Mouse (Mus musculus) cerebellum, adult (tissue): ENCODE results near the gene Snx10.

Experiments used
- ATAC-seq: cut with Nextera tagmentation; 2 replicates; pipeline ENCODE4 v1.9.2; 2017; ENCODE audit warnings: mild to moderate bottlenecking, moderate library complexity, mixed read lengths; ENCODE audit not compliant: insufficient number of reproducible peaks, low FRiP score, low TSS enrichment

Snx10 gene

GRCm38 (mm10) chr6:51581418-51581817 lies 57.7 kb downstream of the Snx10 start:
- no peak for ATAC-seq

DNA sequence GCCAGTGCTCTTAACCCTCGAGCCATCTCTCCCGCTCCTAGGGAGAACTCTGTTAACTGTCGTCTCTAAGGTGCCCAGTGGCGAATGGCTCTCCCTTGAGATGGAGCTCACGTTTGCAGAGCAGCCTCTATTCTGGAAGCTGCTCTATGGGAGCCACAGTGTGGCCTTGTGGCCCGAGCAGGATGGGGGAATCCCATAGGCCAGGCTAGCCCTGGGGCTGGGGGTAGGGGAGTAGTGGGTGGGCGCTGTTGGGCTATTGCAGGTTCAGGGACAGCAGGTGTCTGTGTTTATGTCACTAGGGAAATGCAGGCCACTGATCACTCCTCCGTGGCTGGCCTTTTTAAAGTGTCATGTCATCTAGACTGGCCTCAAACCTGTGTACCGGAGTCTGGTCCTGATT lies 58.4 kb downstream of the Snx10 start:
- ATAC-seq = no peak

DNA sequence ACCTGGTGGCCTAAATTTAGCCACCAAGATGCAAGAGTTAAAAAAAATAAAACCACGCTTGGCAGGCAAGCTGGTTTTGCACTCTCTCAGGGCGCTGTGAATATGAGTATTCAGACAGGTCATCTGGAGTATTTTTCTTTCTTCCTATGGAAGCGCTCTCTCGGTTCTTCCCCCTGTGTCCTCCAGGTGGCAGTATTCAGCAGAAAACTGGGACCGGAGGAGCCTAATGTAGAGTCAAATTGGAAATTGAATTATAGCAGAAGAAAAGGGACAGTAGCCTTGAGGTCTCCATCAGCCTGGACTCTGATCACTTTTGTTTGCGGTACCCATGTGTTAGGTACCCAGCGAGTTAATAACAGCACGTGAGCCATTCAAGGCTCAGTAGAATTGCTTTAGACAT lies 62.3 kb downstream of the Snx10 start:
- peak; percentile 64 for ATAC-seq

DNA sequence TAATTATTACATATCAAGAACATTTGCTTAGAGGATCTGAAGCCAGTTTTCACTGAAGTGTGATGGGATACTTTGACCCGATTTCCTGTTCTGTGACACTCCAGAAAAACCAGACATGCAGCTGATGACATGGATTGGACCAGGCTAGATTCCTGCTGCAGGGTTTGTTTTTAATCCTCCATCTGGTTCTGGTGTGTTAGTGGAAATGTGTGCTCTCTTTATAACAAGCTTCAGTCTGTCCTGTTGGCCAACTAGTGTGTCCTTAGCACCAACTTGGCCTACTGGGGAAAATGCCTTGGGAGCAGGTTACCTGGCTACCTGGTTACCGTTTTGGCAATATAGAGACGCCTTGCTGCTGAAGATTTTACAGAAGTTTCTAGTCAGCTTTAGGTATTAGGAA lies 63.6 kb downstream of the Snx10 start:
- no peak for ATAC-seq

DNA sequence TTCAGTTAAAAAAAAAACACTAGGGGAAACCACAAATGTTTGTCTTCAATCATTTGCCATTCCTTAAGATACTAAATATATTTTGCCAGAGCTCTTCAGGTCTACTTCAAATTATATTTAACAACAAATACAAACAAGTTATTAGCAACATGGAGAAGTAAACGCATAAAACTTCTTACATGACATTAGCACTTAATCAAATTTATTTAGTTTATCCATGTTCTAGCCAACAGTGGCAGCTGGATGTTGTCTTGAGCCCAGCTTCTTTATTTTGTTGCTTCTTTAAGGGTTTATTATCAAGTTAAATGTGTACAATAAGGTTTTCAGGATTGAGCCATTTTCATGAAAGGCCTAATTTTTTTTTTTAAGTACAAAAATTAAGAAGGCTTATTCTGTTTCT lies 67.6 kb downstream of the Snx10 start:
- no peak for ATAC-seq

DNA sequence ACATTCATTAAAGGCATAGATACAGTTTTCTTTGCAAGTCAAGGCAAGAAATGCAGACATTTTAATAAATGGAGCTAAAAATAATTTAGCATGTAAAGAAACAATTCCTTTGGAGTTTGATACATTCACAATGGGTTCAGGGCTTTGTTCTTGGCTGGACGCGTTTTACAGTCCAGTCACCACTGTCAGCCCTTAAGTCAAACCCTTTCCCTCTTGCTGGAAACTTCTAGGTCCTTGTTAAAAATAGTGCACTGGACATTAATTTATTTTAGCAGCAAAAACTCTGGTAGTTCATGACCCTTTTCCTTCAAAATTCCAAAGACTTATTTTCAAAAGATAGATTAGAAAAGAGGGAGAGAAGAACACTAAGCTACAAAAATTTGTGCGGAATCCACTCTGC lies 68.1 kb downstream of the Snx10 start:
- ATAC-seq = no peak

GRCm38 (mm10) chr6:51592356-51593115 lies 68.8 kb downstream of the Snx10 start:
- ATAC-seq = peak; percentile 94

- ATAC-seq = no peak
These were observed 69.8 kb downstream of the Snx10 start for GRCm38 (mm10) chr6:51593446-51594035.

DNA sequence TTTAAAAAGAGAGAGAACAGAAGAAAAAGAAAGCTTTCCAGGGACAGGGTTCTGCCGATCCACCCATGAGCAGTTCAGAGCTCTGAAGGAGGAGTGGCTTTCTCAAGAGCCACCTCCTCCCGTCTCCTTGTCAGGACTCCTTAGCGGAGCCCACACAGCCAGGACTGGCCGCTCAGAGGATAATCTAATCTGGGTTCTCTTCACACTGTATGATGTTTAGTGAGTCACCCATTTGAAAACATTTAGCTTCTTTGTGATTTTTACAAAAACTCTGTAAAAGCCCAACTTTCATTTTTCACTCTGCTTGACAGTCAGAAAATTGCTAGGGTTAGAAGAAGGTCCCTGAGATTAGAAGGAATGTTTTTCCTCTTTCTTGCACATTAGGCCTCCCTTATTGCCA lies 70.8 kb downstream of the Snx10 start:
- no peak for ATAC-seq

GRCm38 (mm10) chr6:51598058-51598457 lies 74.4 kb downstream of the Snx10 start:
- ATAC-seq = no peak

- ATAC-seq = no peak
These were observed 76.7 kb downstream of the Snx10 start for GRCm38 (mm10) chr6:51600412-51600811.

DNA sequence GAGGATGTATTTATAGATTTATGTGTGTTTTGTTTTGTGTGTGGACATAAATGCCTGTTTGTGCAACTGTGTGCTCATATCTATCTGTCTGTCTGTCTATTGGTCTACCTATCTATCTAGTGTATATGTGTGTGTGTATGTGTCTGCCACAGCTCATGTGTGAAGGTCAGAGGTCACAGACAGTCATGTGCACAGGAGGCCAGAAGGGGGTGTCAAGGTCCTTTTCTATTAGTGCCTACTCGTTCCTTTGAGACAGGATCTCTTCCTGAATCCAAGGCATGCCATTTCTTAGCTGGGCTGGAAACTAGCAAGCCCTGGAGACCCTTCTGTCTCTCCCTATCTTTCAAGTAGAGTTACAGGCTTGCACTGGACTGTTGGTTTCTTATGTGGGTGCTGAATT lies 78.6 kb downstream of the Snx10 start:
- ATAC-seq = no peak

- ATAC-seq = no peak
These were observed 80.0 kb downstream of the Snx10 start for GRCm38 (mm10) chr6:51603691-51604090.

- ATAC-seq = no peak
These were observed 82.5 kb downstream of the Snx10 start for GRCm38 (mm10) chr6:51606245-51606644.

GRCm38 (mm10) chr6:51606803-51607202 lies 83.1 kb downstream of the Snx10 start:
- no peak for ATAC-seq

DNA sequence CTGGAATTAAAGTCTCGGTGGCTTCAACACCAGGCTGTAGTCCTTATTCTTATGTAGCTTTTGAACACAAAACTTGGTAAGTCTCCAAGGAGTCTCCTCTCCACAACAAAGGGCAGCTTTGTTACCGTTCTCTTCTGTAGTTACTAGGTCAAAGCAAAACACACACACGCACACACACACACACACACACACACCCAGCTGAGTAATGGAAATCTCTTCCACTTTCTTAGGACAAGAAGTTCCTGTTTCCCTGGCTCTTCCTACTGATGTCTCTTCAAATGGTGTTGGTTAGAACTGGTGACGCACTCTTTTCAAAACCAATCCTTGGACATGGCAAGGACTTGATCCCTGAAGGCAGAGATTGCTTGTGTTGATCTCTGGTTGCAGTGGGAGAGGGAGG lies 87.9 kb downstream of the Snx10 start:
- ATAC-seq = no peak

- peak; percentile 83 for ATAC-seq
These were observed 88.8 kb downstream of the Snx10 start for GRCm38 (mm10) chr6:51612371-51613051.

- ATAC-seq = no peak
These were observed 90.0 kb downstream of the Snx10 start for GRCm38 (mm10) chr6:51613661-51614060.

GRCm38 (mm10) chr6:51626843-51627242 lies 103.1 kb downstream of the Snx10 start:
- ATAC-seq = no peak

DNA sequence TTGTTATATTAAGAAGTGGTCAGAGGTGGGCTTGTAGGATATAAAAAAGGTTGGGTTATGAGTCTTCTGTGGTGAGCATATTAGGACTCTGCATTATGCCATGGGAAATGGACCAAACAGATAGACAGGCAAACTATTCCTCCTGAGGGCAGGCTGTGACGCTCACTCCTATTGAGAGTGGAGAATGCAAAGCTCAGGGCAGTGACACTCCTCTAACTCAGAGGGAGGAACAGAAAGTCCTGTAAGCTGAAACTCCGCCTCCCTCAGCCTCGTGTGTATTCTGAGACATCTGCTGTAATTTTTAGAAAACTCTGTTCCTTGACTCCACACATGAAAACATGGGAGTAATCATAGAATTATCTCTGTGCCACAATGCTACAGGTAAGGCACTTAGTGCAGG lies 106.0 kb downstream of the Snx10 start:
- ATAC-seq = no peak

DNA sequence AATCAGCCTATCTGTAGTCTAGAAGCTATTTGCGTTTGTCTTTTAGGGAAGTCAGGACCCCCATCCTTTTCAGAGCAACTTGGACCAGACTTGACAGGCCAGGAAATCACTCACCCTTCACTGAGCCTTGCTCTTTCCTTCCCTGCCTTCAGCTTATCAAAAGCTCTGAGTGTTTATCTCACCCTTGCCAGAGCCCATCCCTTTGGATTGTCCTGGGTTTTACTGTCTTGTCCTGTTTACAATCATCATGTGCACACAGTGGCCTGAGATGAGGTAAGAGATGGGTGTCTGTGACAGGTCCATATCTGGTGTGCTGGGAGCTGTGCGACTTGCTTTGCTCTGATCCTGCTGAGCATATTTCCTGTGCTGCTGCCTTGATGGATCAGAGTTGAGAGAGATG lies 106.5 kb downstream of the Snx10 start:
- no peak for ATAC-seq
